Mouse (Mus musculus): ENCODE measurements around the gene Bricd5.

DNA sequence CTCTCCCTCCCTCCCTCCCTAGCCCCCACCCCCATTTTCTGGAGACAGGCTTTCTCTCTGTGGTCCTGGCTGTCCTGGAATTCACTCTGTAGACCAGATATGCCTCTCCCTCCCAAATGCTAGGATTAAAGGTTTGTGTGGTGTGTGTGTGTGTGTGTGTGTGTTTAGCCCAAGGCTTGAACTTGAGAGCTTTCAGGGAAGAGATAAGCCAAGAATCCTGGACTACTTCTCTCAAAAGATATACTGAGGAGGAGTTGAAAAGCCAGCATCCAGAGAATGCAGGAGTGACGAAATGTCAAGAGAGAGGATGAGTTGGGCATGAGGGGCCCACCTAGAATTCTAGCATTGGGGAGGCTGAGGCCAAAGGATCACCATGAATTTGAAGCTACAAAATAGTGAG lies 10.8 kb upstream of the Bricd5 start:
- no peak for TF ChIP-seq POLR2A (IDR thresholded peaks at IDR 0.05; ENCODE audit: low read depth, low read length)
- no peak for TF ChIP-seq CTCF (IDR thresholded peaks at IDR 0.05; ENCODE audit: extremely low read depth, insufficient read depth, insufficient read length, insufficient replicate concordance)
